Mouse (Mus musculus) gastrocnemius, adult 2 months (tissue): ENCODE data around the gene Dock10. TPM values are rescaled to one million over a fixed set of nuclear protein-coding genes. Genes with fewer than 3 reads are reported as not detected.

ENCODE experiments used
- DNase-seq: peaks from one replicate; pipeline ENCODE4 v3.0.0; 2022
- H3K27ac ChIP-seq: fragments of 200-600 bp; 2 replicates; pipeline ENCODE4 v1.8.1; 2022; ENCODE audit warnings: mild to moderate bottlenecking
- H3K4me3 ChIP-seq: fragments of 200-600 bp; 2 replicates; pipeline ENCODE4 v1.8.1; 2022; ENCODE audit warnings: mild to moderate bottlenecking, moderate library complexity
- CTCF ChIP-seq: fragments of 200-600 bp; IDR thresholded peaks from 2 replicates; pipeline ENCODE4 v1.8.1; 2022; ENCODE audit warnings: antibody characterized with exemption, mild to moderate bottlenecking, moderate library complexity
- intact Hi-C: fragments of 180-260 bp; cut with DNase I; formaldehyde crosslinking; loops from one replicate; pipeline ENCODE4 v1.15.1; 2025
- total RNA-seq, 2 experiments: library from RNA; stranded (reverse); gene quantifications; 2 replicates each; pipeline ENCODE4 v1.2.3; 2021

Dock10 gene
- total RNA-seq, 2 experiments from 2014 or later: 2.6 to 3.0 TPM

GRCm38 (mm10) chr1:80512210-80512948, 245.9 kb downstream of the Dock10 start:
- TF ChIP-seq CTCF: peak; percentile 16; the same call in 1 of the 2 replicates
- Histone ChIP-seq H3K27ac (no peak overlapping the region), H3K4me3 (no peak overlapping the region)
- no peak for DNase-seq
- intact Hi-C loops: no loop called here

GRCm38 (mm10) chr1:80504757-80505156, 253.6 kb downstream of the Dock10 start:
- H3K27ac ChIP-seq: no peak overlapping the region
- H3K4me3 ChIP-seq: no peak overlapping the region
- no peak for DNase-seq
- TF ChIP-seq CTCF: peak; percentile 48
- intact Hi-C loops: no loop called here

- H3K4me3 ChIP-seq: no peak overlapping the region
- intact Hi-C loops: no loop called here
- no peak for DNase-seq
- no peak overlapping the region for H3K27ac ChIP-seq
- no peak for TF ChIP-seq CTCF
Measured at GRCm38 (mm10) chr1:80504081-80504480, 254.2 kb downstream of the Dock10 start.

GRCm38 (mm10) chr1:80502456-80503165, 255.7 kb downstream of the Dock10 start:
- TF ChIP-seq CTCF: no peak
- Histone ChIP-seq H3K27ac (no peak overlapping the region), H3K4me3 (no peak overlapping the region)
- DNase-seq: no peak
- intact Hi-C loops: no loop called here

GRCm38 (mm10) chr1:80499264-80499663, 259.1 kb downstream of the Dock10 start:
- no peak for TF ChIP-seq CTCF
- Histone ChIP-seq H3K27ac (no peak overlapping the region), H3K4me3 (no peak overlapping the region)
- DNase-seq: no peak
- intact Hi-C loops: no loop called here

DNA sequence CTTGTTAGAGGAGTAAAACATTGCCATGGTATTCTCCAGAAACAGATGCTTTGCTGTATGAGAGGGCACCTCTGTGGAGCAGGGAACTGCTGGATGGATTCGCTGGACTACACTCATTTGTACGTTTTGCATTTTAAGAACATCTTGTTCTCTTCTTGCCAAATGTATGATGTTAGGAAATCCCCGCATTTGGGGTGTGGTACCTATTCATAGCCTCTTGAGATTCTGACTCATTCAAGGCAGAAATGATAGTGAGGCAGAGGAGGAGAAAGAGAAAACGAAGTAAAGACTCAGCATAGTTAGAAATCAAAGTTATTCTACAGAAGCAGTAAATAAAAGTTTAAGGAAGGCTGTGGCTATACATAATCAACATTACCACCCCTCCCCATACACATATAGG, 262.0 kb downstream of the Dock10 start:
- DNase-seq: no peak
- intact Hi-C loops: no loop called here
- Histone ChIP-seq H3K27ac (no peak overlapping the region), H3K4me3 (no peak overlapping the region)
- no peak for TF ChIP-seq CTCF

DNA sequence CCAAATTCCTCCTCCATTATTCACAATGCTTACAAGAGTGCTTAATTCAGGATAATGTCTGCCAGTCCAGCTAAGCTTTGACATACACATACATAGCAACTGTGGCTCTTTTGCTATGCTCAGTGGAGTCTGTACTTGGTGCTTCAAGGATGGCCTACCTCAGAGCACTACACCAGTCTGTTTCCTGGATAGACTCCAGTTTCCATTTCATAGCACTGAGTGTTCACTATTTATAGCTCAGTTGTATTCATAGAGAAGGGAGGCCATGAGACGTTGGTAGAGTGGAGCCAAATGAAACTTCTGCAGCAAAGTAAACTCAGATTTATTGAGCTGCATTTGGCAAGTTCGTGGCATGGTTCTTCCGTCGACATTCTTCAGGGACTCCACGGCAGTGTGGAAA, 274.9 kb downstream of the Dock10 start:
- DNase-seq: no peak
- no peak overlapping the region for H3K4me3 ChIP-seq
- no peak for TF ChIP-seq CTCF
- H3K27ac ChIP-seq: no peak overlapping the region; the same call in 1 of the 2 replicates
- intact Hi-C loops: no loop called here

DNA sequence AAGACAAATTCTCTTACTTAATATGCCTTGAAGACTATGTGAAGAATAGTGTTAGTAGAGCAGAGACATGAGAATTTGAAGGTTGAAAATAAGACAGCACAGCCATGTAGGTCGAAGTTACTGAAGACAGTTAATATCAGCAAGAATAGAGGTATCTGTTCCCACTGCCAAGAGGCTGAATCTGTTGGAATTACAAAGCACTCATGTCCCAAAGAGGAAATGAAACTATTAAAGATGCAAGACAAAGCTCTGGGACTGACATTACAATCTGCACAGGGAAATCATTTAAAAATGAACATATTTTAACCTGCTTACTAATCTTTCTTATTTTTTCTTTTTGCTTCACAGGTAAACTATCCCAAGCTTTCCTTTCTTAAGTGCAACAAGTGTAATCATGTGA, 283.4 kb downstream of the Dock10 start:
- no peak overlapping the region for H3K4me3 ChIP-seq
- H3K27ac ChIP-seq: no peak overlapping the region
- intact Hi-C loops: no loop called here
- no peak for TF ChIP-seq CTCF
- DNase-seq: no peak

DNA sequence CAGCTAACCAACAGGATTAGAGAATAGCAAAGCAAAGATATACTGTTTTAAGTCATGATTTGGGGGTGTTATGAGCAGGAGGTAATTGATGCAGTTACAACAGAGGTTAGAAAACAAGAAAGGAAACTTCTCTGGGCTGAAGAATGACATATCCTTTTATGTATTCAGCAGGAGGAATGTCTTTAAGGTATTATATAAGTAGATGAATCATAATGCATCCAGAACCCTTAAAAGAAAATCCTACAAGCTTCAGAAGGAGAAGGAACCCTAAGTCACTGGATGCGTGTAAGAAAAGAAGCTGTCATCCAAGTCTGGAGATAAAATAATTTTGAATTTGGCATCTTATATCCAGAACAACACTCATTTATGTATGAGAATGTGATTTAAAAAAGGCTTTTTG, 285.9 kb downstream of the Dock10 start:
- H3K4me3 ChIP-seq: no peak overlapping the region
- intact Hi-C loops: no loop called here
- DNase-seq: no peak
- no peak for TF ChIP-seq CTCF
- H3K27ac ChIP-seq: no peak overlapping the region

- Histone ChIP-seq H3K27ac (no peak within 1 kb of the TSS), H3K4me3 (no peak within 1 kb of the TSS)
- intact Hi-C loops: no loop called here
- DNase-seq: no peak
- no peak for TF ChIP-seq CTCF
Measured at GRCm38 (mm10) chr1:80461348-80461747, 297.0 kb downstream of the Dock10 start, which contains the start of gene Gm45261. Gene Gm45261, minus strand, starts transcription at chr1:80461448.

GRCm38 (mm10) chr1:80459923-80460322, 298.4 kb downstream of the Dock10 start:
- no peak overlapping the region for H3K27ac ChIP-seq
- no peak for TF ChIP-seq CTCF
- intact Hi-C loops: no loop called here
- no peak overlapping the region for H3K4me3 ChIP-seq
- DNase-seq: no peak

DNA sequence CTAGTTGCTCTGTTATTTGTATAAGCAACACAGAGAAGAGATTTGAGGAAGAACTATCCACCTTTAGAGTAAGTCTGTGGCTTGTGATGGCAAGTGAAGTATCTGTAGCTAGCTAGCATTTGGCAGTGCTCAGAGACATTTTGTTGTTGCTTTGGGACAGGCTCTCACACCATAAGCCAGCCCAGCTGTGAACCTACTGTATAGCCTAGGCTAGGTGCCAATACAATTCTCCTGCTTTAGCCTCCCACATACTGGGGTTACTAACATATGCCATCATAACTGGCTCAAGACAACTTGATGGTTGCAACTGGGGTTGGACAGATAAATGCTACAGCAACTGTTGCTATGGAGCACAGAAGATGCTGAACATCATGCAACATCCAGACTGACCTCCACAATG, 298.9 kb downstream of the Dock10 start:
- intact Hi-C loops: no loop called here
- TF ChIP-seq CTCF: no peak
- DNase-seq: no peak
- H3K4me3 ChIP-seq: no peak overlapping the region
- H3K27ac ChIP-seq: no peak overlapping the region

GRCm38 (mm10) chr1:80453971-80454370, 304.4 kb downstream of the Dock10 start:
- DNase-seq: no peak
- TF ChIP-seq CTCF: no peak
- intact Hi-C loops: no loop called here
- Histone ChIP-seq H3K27ac (no peak overlapping the region), H3K4me3 (no peak overlapping the region)
